Mouse (Mus musculus): Measurements from ENCODE around the gene Gprin3.
A peak's percentile ranks its signal among the peaks of the same experiment; 100 is the strongest.

Gene Gprin3

DNA sequence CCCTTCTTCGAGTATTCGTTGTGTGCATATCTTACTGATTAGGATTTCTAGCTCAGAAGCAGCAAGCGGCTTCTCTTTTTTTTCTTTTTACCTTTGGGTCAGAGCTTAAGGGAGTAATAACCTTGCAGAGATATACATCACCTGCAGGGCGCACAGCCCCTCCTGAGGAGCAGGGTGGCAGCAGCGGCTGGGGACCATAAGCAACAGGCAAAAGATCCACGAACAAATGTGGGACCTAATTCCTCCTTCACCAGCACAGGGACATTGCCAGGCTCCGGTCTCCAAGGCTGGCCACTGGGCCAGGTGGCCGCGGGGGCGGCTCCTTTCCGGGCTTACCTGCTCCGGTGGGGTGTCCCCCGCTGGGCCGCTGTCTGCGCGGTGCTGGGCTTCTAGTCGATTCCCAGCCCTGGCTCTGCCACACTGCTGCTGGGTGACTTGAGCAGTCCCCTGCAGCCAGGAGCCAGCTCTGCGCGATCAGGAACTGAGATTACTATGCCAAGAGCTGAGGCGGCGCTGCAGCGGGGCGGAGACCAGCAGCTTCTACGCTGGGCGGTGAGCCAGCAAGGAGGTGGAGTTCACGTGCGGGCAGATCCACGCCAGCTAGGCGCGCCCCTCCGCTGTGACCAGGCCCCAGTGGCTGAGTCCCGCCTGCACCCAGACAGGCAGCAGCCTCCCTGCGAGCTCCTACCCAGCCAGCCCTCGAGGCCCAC lies at the start of gene Gprin3:
TSS of gene Gprin3 (minus strand) at position 471 of the 710 bp plus-strand sequence.
- peak; percentile 80 to 87 for DNase-seq (ENCODE audit: low spot score in 2 of 2)

DNA sequence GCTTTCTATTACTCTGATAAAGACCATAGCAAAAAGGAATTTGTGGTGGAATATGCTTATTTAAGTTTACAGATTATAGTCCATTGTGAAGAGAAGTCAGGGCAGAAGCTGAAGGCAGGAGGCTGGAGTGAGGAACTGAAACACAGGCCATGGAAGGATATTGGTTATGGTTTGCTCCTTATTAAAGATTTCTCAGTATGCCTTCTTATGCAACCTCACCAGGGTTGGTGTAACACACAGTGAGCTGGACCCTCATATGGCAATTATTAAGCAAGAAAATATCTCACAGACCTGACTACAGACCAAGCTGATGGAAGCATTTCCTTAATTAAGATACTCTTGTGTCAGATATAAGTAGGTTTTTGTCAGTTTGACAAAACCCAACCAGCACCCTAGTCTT lies 32.8 kb upstream of the Gprin3 start:
- DNase-seq (ENCODE audit: low spot score in 2 of 2): no peak

DNA sequence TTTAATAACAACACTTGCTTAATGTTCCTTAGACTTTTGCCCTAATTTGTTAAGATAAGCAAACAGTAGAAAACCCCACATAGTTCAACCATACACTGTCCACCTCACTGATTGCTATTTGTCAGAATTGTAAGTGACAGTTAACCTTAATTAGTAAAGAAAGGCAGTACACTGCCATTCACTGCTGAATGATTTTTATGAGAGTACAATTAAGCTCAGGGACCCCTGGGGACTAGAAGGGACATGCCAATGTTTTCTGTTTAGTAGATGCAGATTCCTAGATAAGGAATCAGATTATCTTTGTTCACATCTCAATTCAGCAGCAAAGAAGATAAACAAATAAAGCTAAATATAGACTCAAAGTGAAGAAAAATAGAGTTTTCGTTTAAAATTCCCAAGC lies 30.0 kb upstream of the Gprin3 start:
- DNase-seq (ENCODE audit: low spot score in 2 of 2): no peak

DNA sequence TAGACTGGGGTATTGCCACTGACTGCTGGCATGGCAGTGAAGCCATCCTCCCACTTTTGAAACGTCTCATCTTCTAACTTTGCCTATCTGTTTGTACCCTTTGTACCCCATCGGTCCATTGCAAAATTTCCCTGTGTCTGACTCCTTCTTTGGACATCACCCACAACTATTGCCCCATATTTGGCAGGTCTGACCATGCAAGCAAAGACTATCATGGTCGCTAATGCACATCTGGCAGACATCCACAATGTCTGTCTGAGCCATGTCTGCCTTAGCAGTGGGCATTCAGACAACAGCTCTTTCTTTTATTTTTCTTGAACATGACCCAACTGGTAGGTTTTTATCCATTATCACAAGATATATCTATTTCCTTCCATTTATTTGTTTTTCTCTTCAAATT lies 25.3 kb upstream of the Gprin3 start:
- DNase-seq (ENCODE audit: low spot score in 2 of 2): no peak

DNA sequence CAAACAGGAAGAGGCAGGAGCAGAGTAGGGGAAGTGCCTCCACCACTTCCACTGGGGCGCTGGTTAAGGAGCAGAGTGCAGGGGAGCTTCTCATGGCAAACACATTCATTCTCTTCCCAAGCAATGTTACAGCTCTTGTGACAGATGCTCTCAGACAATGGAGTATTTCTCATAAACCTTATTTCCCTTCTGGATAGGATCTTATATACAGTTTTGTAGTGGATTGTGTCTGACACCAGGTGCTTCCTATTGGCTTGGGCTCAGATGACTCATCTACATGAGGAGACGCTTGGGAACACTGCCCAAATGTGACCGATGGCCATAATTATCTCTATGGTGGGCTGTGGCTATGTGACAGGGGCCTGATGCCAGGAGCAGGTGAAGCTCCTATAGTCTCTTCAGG lies 19.0 kb upstream of the Gprin3 start:
- DNase-seq (ENCODE audit: low spot score in 2 of 2): no peak

DNA sequence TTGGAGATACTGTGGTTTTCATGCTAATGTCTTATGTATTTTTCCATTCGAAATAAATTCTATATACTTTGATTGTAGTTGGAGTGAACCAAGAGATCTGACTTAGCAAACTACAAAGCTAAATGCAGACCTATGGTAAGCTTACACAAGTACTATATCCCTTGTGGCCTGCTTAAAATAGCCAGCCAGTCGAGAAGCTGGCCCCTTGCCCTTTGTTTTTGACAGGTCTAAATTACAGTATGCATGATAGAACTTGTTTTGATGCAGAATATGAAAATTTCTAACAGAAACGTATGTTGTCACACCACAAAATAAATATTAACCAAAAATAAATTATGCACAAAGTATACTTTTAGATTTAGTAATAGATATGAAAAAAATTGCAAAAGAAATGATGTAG lies 9.8 kb upstream of the Gprin3 start:
- DNase-seq (ENCODE audit: low spot score in 2 of 2): no peak

DNA sequence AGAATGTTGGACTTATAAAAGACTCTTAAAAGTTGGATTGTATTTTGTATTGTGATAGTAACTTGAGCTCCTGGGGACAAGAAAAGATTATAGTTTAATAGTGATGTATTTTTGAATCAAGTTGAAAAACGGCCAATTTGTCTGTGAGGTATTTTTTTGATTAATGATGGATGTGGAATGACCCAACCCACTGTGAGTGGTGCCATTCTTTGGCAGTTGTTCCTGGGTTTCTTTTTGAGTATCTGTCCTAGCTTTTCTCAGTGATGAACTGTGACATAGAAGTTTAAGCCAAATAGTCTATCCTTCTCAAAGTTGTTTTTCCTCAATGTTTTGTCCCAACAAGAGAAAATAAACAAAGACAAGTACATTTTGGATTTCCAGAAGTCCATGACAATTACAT lies 7.0 kb upstream of the Gprin3 start:
- no peak for DNase-seq (ENCODE audit: low spot score in 2 of 2)

DNA sequence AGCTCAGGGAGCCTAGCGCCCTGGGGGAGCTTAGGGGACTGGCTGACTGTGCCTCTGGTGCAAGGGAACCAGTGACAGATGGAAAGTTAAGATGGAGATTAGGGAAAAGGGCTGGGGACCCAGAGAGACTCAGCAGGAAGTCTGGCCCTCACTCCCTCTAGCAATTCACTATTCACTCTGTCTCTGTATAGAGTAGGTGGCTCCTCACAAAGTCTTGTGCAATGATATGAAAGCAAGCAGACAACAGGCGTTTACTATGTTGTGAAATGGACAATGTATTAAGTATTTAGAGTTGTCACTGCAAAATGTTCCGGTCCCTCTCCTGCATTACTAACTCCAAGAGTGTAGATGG lies 416 bp upstream of the Gprin3 start:
- DNase-seq (ENCODE audit: low spot score in 2 of 2): no peak

DNA sequence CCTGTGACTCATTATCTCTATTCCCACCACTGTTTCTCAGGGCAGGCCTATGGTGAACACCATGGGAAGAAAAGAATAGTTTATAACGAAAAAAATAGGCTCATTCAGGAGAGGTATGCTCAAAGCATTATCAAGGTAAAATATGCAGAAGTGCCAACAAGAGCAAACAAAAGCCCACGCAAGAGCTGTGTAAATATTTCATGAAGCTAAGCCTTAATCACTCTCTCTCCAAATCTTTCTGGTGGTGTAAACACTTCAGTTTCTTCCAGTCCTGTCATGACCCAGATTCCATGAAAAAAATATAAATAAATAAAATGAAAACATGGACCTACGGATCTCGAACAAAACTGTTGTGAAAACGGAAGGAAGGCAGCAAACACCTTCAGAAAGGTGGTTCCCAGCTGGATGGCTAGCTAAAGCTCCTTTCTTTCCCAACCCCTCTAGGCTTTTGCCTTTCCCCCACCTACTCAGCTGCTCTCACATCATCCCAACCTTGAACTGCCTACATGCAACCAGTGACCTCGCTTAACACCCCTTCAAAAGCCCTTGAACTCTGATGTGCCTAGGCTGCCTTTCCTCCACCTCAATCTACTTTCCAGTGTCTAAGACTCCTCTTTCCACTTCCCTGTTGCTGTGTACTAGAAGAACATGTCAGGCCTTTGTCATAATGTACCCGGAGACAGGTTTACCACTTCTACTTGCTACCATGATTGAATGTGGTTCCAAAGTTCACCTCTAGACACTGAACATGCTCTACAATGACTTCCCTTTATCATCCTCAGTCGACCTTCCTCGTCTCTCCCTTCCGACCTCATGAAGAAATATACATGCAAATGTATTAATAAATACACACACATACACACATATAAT lies 988 bp downstream of the Gprin3 start:
- no peak for DNase-seq (ENCODE audit: low spot score in 2 of 2)

DNA sequence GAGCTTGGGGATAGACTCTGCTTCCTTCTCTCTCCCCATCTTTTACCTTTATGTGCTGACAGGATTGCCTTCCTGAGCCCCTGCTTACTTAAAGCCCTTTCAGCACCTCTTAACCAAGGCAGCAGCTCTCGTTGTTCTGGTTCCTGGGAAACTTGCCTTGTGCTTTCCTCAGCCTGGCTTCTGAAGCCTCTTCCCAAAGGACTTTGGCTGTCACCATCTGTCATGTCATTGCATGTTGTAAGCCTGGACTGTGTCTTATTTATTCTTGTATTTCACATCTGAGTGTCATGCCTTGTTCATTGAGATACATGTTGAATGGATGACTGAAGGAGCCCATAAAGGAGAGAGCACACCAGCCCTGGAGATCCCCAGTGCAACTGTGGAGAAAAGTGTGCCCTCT lies 2.3 kb downstream of the Gprin3 start:
- no peak for DNase-seq (ENCODE audit: low spot score in 2 of 2)

DNA sequence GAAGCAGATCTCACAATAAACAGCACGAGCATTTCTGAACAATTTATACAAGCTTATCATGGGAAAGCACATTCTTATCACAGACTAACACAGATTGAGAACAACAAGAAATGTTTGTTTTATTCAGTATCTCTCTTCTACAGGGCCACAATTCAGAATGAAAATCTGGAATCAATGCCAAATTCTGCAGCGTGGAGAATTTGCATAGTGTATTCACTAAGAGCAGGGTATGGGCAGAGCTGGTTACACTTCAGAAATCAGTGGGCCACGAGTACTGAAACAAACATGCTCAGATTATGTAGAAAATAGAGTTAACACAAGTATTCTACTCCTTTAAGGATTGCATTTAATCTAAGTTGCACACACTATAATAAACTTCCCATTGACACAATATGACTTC lies 6.8 kb downstream of the Gprin3 start:
- DNase-seq (ENCODE audit: low spot score in 2 of 2): no peak

DNA sequence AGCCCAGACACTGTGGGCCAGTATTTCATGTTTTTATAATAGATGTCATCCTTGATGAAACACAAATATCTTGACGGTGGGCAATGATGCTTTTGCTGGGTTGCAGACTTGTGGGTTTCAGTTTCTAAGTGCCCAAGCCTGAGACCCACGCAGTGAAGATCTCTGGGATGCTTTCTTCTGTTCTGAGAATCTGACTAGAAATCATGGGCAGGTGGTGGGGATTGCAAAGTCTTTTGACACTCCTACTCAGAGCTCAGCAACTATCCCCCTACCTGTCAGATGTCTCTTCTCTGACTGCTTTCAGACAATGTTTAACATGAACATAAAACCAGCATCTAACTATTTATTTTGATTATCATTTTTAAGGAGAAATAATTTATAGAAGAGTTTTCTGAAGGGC lies 7.4 kb downstream of the Gprin3 start:
- DNase-seq (ENCODE audit: low spot score in 2 of 2): no peak

DNA sequence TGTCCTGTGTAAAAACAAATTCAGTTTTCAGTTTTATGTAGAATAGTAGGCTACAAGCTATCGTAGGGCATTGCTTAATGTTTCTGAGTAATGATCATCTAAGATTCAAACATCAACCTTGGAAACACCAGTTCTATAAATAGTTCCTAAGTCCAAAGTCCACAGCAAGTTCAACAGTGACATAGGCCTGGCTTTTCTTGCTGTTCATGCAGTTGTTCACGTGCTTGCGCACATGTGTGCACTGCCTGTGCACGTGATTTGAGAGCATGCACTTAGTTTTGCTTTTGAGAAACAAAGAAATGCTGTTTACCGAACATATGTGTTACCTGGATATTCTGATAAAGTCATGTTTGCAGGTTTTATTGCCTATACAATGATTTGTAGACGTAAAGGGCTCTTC lies 11.3 kb downstream of the Gprin3 start:
- DNase-seq (ENCODE audit: low spot score in 2 of 2): no peak

DNA sequence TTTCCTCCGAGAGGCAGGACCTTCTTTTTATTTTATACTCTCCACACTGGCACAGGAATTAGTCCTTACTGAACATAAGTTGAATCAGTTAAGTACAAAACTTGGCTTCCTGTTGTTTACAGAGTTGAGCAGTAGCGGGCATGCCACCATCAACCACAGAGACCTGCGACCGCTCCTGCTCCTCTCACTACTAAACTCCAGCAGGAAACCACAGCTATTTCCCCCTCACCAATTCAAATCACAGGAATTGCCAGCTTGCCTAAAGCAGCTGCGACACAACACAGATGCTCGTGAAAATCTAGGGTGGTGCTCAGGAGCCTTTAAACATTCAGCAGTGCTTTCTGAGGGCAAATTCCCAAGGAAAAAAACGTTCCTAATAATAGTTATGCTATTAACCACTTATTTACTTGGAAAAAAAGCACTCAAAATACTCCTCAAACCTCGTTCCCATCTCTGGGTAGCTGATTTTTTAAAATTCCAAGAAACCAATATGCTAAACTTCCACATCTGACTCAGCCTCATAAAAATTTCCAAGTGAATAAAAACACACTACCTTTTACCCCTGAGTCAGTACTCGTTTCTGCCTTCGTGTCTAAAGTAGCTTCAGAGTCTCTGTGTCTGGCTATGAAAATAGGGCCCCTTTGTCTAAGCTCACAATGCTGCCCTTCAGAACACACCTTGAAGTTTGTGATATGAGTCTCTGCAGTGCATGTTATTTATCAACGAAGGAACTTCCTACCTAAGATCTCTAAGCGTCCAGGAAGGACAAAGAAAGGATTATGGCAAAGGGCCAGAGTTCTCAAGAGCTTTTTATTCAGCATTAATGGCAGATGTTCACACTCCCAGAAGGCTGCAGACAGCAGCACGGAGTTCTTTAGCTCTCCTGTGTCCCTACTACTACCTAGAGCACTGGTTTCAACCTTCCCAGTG lies 13.4 kb downstream of the Gprin3 start:
- DNase-seq (ENCODE audit: low spot score in 2 of 2): no peak

DNA sequence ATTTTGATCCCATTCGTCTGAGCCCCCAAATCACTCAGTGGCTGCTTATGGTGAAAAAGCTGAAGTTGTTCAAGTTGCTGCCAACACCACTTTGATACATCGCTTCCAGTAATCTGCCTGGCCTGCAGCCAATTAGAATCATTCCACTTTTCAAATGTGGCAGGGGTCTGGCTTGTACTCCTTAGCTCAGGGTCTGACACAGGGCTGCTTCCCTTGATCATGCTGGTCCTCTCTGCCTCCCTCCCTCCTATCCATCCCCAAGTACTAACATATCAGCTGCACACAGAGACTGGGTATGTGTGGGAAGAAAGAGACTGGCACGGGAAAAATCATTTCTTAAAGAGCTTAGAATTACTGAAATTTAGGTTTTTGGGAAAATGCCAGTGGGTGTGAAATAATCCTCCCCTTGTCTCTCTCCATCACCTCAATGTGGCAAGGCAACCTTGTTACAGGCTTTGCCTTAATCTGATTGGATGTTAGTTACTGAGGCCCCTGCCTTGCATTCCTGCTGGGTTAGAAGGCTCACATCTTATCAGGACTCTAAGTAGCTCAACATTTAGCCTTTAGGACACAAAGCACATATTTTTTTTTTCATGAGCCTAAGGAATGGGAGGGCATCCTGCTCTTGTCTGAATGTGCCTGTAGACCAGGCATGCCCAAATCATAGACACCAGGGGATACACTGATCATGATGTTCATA lies 16.9 kb downstream of the Gprin3 start:
- no peak for DNase-seq (ENCODE audit: low spot score in 2 of 2)

DNA sequence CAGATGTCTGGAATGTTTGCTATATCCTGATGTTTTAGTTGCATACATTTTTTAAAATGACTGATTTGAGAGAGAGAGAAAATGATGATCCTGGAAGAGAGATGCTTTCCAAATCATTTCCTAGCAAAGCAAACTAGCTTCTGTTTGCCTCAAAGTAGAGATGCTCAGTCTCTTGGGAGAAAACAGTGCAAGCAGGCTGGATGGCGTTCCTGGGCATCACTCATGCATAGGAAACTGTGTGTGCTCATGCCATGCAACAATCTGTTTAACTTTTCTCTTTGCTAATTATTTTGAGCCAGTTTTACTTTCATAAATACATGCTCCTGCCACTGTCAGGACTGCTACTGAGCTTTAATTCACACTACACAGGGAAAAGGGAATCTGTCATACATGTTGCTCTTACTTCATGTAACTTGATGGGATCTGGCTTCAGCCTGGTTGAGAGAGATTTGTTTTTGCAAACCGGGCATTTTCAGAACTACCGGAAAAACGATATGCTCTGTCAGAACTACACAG lies 18.6 kb downstream of the Gprin3 start:
- DNase-seq (ENCODE audit: low spot score in 2 of 2): no peak

DNA sequence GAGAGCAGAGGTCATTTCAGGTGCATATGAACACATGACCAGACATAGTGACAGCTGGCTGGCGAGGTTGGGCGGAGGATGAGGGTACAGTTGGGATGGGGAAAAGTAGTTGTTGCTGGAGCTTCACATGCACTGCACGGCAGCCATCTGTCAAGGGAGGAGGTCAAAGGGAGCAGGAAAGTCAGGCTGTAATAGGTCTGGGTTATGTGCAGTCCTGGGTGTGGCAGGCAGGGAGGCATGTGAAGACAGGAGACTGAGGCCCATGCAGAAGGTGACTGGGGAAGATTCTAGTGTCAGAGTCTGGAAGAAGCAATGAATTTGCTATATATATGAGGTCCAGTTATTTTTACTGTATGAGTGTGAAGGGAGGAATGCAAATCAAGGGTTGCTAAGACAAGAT lies 35.9 kb downstream of the Gprin3 start:
- no peak for DNase-seq (ENCODE audit: low spot score in 2 of 2)

DNA sequence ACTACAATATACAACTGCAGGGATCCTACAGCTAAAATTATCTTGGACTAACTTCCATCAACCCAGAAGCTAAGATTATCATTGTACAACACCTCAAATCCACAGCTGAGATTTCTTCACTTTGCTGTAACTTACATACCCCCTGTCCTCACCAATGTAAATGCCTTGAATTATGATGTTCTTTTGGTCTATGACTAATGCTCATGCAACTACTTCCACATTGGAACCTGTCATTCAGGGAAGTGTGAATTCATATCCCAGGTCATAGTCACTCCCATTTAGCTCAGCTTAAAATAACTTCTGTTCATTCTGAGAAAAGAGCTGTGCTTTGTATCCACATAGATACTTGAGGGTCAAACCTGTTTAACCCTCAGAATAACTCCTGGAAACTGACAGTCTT lies 60.8 kb downstream of the Gprin3 start:
- DNase-seq (ENCODE audit: low spot score in 2 of 2): no peak

DNA sequence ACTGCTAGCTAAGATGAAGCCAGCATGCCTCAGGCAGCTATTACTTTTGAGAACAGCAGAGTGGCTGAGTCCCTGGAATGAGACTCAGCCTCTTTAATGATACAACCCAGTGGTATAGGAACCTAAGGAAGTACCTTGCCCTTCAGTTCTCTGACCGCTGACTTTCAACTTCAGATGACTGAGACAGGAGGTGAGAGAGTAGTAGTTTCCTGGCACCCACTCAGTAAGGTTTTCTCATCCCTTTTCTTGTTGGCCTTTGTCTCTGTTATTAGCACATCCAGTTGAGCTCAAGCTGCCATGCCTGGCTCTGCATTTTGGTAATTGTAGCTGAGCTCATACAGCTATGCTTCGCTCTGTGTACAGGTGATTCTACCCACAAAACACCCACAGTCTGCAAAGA lies 62.8 kb downstream of the Gprin3 start:
- no peak for DNase-seq (ENCODE audit: low spot score in 2 of 2)

DNA sequence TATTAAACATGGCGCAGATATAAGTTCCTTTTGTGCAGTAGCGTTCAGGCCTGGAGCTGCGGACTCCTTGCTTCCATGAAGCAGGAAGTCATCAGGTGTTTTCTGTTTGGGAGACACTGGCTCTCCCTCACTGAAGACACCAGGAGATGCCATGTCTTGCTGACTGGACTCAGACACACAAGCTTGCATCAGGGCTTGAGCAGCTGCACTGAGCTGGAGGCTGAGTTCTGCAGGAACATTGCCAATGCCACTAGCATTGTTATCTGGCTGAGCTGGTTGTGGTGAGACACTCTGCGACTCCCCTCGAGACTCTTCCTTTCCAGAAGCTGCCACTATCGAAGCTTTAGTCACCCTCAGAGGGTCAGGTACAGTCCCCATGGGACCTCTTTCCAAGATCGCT lies 71.2 kb downstream of the Gprin3 start:
- no peak for DNase-seq (ENCODE audit: low spot score in 2 of 2)

DNA sequence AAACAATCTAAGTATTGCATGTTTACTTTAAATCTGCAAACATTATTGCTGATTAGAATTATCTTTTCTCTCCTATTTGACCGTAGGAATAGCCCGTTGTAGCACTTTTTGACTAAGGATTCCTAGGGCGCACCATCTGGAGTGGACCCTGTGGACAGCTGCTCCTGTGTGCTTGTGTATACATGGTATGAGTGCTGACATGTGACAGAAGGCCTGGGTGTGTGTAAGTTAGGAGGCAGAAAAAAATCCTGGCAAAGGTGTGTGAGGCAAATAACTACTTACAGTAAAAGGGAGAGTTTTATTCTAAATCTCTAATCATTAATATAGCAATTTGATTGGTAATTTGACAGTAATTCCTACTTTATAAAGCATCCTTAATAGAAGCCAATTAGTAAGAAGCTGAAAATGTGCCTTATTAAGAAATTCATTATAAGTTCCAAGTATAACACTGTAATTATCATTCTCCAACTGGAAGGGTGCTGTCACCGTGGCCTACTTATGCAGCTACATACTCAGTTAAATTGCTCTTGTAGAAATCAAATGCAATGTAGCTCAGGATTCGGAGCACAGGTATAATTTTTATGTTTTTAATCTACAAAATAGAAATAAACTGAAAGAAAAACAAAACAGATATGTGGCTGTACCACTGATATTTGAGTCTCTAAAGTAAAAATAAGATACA lies 74.8 kb downstream of the Gprin3 start:
- DNase-seq (ENCODE audit: low spot score in 2 of 2): no peak
